Mouse (Mus musculus): ENCODE data around the gene Creld2. TPM values are rescaled to one million over a fixed set of nuclear protein-coding genes. Genes with fewer than 3 reads are reported as not detected.

The Creld2 gene
- polyA plus RNA-seq, 1 experiment from 2014 or later, result 99.5 TPM

DNA sequence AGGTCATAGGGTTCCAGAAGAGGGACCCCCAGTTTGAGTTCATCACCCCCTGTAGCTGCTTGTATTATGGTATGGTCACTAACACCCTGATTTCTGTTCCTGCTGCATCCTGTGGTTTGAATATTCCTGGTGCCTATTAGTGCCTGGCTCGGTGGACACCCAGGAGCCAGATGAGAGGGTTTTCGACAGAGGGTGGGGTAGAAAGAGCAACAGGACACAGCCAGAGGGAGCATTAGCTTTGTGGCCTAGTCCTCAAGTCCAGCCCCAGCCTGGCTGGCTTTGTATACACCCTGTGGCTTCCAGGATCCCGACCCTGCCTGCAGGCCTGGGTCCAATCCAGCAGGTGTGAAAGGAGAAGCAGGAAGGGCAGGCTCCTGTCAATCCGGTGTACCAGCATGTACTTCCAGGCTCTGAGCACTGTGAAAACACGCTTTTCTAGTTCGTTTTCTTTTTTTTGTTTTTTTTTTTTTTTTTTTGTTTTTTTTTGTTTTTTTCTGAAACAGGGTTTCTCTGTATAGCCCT, 36.5 kb downstream of the Creld2 start:
- no peaks in the 10 kb centered on the region for H3K27me3 ChIP-seq (ENCODE audit: control insufficient read depth, insufficient read depth, low read depth, low read length)
- peaks cover 37% of the 10 kb centered on the region for H3K4me1 ChIP-seq (replicated peaks; ENCODE audit: control insufficient read depth, insufficient read depth, low read length)

DNA sequence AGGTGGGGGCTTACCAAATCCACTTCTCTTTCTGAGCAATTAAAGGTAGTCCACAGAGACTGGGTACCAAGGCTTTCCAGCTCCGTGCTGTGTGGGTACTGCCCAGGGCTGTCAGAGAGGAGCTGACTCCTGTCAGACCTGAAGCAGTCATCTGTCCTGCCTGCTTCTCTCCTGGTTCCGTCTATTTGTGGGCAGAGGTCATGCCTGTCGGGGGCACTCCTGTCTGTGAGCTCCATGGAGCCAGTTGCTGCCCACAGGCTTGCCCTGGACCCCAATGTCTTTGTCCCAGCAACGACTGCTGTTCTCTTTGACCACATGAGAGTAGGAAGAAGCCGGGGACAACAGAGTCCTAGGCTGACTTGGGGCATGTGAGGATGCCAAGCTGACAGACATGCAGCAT, 37.2 kb downstream of the Creld2 start:
- Histone ChIP-seq H3K27me3 (ENCODE audit: control insufficient read depth, insufficient read depth, low read depth, low read length) (no peaks in the 10 kb centered on the region), H3K9me3 (ENCODE audit: control insufficient read depth, low read length) (no peaks in the 10 kb centered on the region), H3K36me3 (ENCODE audit: control insufficient read depth, insufficient read depth, low read length) (no peaks in the 10 kb centered on the region), H3K4me2 (ENCODE audit: low read depth, low read length) (no peak overlapping the region), H3K4me1 (replicated peaks; ENCODE audit: control insufficient read depth, insufficient read depth, low read length) (peaks cover 36% of the 10 kb centered on the region), H3K9ac (ENCODE audit: low read length) (no peak overlapping the region), H3K27ac (ENCODE audit: low read length) (no peak overlapping the region), H3K4me3 (ENCODE audit: low read length) (no peak overlapping the region)
- WGBS, result 81% methylated on average over 5 of the region's 5 CpGs
- ATAC-seq (ENCODE audit: low read depth), result no peak

More for the DNA sequence above, 36.5 kb downstream of the Creld2 start:
- WGBS, result 70% methylated on average over 6 of the region's 6 CpGs
- no peaks in the 10 kb centered on the region for H3K9me3 ChIP-seq (ENCODE audit: control insufficient read depth, low read length)
- H3K9ac ChIP-seq (ENCODE audit: low read length), result 0 out of 2 replicates have a peak overlapping the region, but pooled peaks have one; percentile 1
- H3K36me3 ChIP-seq (ENCODE audit: control insufficient read depth, insufficient read depth, low read length), result no peaks in the 10 kb centered on the region
- no peak overlapping the region for H3K27ac ChIP-seq (ENCODE audit: low read length)
- H3K4me2 ChIP-seq (ENCODE audit: low read depth, low read length), result no peak overlapping the region
- no peak for ATAC-seq (ENCODE audit: low read depth)
- no peak overlapping the region for H3K4me3 ChIP-seq (ENCODE audit: low read length)

DNA sequence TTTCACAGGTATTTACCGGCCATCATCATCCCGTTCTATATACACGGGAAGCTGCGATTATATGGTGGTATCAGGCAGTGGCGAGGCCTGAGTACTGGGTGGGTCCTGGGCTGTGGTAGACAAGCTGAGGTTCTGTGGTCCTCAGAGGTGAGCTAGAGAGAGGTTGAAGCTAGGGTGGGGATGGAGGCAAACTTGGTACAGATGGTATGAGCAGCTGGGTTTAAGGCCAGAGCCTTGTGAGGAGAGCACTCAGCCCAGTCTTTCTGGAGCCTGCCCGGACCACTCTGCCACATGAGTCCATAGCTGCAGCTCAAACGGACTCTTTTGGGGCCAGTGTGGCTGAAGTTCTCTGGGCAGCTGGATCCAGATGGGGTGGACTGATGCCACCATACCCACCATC, 37.9 kb downstream of the Creld2 start:
- no peak overlapping the region for H3K9ac ChIP-seq (ENCODE audit: low read length)
- H3K4me3 ChIP-seq (ENCODE audit: low read length), result no peak overlapping the region
- 86% methylated on average over 7 of the region's 7 CpGs for WGBS
- no peaks in the 10 kb centered on the region for H3K27me3 ChIP-seq (ENCODE audit: control insufficient read depth, insufficient read depth, low read depth, low read length)
- no peaks in the 10 kb centered on the region for H3K36me3 ChIP-seq (ENCODE audit: control insufficient read depth, insufficient read depth, low read length)
- no peak for ATAC-seq (ENCODE audit: low read depth)
- H3K27ac ChIP-seq (ENCODE audit: low read length), result no peak overlapping the region
- H3K9me3 ChIP-seq (ENCODE audit: control insufficient read depth, low read length), result no peaks in the 10 kb centered on the region
- H3K4me2 ChIP-seq (ENCODE audit: low read depth, low read length), result no peak overlapping the region
- H3K4me1 ChIP-seq (replicated peaks; ENCODE audit: control insufficient read depth, insufficient read depth, low read length), result peaks cover 30% of the 10 kb centered on the region

DNA sequence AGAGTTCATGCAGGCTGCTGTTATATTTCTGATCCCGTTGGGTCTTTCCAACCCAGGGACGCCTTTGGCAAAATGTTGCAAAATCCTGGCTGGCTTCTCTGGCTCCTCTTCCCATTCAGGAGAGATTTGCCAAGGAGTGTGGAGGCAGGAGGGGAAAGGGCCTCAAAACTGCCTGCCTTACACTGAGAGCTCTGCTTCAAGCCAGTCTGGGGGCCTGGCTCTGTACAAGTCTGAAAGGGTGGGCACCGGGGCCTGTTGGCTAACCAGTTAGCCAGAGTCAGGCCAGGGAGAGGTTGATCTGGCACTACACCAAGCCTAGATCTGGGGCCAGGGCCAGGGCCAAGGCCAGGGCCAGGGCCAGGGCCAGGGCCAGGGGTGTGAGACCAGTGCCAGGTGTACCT, 38.7 kb downstream of the Creld2 start:
- Histone ChIP-seq H3K27ac (ENCODE audit: low read length) (peak overlapping the region; percentile 9), H3K9me3 (ENCODE audit: control insufficient read depth, low read length) (no peaks in the 10 kb centered on the region), H3K36me3 (ENCODE audit: control insufficient read depth, insufficient read depth, low read length) (no peaks in the 10 kb centered on the region), H3K27me3 (ENCODE audit: control insufficient read depth, insufficient read depth, low read depth, low read length) (no peaks in the 10 kb centered on the region), H3K4me2 (ENCODE audit: low read depth, low read length) (no peak overlapping the region), H3K4me1 (replicated peaks; ENCODE audit: control insufficient read depth, insufficient read depth, low read length) (peaks cover 30% of the 10 kb centered on the region), H3K4me3 (ENCODE audit: low read length) (no peak overlapping the region), H3K9ac (ENCODE audit: low read length) (0 out of 2 replicates have a peak overlapping the region, but pooled peaks have one; percentile 8)
- WGBS, result 71% methylated on average over 3 of the region's 3 CpGs
- ATAC-seq (ENCODE audit: low read depth), result no peak

DNA sequence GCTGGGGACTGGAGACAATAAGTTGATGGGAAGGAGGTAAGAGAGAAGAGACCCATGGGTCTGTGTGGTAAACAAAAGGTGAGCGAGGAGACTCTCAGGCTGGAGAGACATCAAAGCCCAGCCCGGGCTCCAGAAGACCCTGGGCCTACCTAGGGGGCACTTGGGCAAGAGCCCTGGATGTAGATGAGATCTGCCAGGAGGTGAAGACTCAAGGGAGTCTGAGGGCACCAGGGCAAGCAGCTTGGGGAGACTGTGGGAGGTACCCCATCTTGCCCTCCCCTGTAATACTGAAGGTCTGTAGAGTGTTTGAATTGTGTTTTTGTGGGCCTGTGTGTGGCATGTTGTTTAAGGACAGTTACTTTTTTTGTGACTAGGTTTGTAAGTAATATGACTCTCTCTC, 39.3 kb downstream of the Creld2 start:
- 61% methylated on average over 2 of the region's 2 CpGs for WGBS
- Histone ChIP-seq H3K4me1 (replicated peaks; ENCODE audit: control insufficient read depth, insufficient read depth, low read length) (peaks cover 30% of the 10 kb centered on the region), H3K4me2 (ENCODE audit: low read depth, low read length) (no peak overlapping the region), H3K27ac (ENCODE audit: low read length) (no peak overlapping the region), H3K9ac (ENCODE audit: low read length) (no peak overlapping the region), H3K36me3 (ENCODE audit: control insufficient read depth, insufficient read depth, low read length) (no peaks in the 10 kb centered on the region), H3K4me3 (ENCODE audit: low read length) (no peak overlapping the region), H3K27me3 (ENCODE audit: control insufficient read depth, insufficient read depth, low read depth, low read length) (no peaks in the 10 kb centered on the region), H3K9me3 (ENCODE audit: control insufficient read depth, low read length) (no peaks in the 10 kb centered on the region)
- no peak for ATAC-seq (ENCODE audit: low read depth)

DNA sequence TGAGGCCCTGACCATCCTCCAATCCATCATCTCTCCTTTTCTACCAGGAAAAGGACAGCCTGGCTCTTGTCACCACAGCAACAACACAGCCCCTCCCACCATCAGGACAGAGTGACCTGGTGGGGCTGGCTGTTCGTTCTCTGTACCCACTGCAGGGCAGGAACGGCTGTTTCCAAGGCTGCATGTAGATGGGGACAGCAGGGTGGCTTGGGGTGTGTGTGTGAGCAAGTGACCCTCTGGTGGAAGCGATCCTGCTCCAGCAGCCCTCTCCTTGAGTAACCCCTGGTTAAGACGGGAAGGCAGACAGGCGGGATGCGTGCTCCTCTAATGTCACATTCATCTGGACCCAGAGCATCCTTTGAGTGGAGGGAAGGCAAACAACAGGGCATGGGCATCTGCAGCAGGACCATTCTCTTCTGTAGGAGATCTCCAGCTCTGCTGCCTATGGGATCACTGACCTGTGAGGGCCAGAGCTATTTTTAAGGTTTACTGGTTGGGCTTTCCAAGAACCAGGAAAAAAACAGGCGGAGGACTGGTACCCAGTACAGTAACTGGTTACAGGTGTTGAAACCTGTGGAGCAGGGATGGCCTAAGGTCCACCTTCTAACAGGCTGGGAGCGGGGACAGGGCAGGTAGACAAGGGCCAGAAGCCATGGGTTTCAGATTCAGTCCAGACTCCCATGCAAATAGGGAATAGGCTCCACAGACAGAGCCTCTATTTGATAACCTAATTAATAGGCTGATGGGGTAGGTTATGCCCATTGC, 39.9 kb downstream of the Creld2 start:
- Histone ChIP-seq H3K36me3 (ENCODE audit: control insufficient read depth, insufficient read depth, low read length) (peaks cover under 1% of the 10 kb centered on the region; the same call in 1 of the 2 replicates), H3K4me2 (ENCODE audit: low read depth, low read length) (no peak overlapping the region), H3K27ac (ENCODE audit: low read length) (no peak overlapping the region), H3K9ac (ENCODE audit: low read length) (no peak overlapping the region), H3K27me3 (ENCODE audit: control insufficient read depth, insufficient read depth, low read depth, low read length) (no peaks in the 10 kb centered on the region), H3K4me3 (ENCODE audit: low read length) (no peak overlapping the region), H3K4me1 (replicated peaks; ENCODE audit: control insufficient read depth, insufficient read depth, low read length) (peaks cover 29% of the 10 kb centered on the region), H3K9me3 (ENCODE audit: control insufficient read depth, low read length) (no peaks in the 10 kb centered on the region)
- 65% methylated on average over 8 of the region's 8 CpGs for WGBS
- no peak for ATAC-seq (ENCODE audit: low read depth)

DNA sequence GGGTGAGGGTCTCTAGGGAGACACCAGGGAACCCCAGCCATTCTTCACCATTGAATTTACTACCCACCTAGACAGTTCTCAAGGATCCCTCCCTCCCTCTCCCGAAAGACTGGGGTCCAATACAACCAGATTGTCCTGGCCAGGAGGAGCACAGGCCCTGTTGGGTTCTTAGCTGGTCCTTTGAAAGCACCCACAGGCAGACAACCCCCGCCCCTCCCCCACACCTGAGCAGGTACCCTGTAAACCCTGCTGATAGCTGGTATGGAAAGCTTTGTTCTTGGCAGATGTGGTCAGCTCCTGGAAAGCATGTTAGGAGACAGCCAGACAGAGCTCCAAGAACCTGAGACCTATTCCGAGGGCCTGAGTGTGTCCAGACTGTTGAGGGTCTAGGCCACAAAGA, 41.3 kb downstream of the Creld2 start:
- H3K27me3 ChIP-seq (ENCODE audit: control insufficient read depth, insufficient read depth, low read depth, low read length), result no peaks in the 10 kb centered on the region
- no peak for ATAC-seq (ENCODE audit: low read depth)
- H3K4me3 ChIP-seq (ENCODE audit: low read length), result no peak overlapping the region
- no peak overlapping the region for H3K27ac ChIP-seq (ENCODE audit: low read length)
- no peaks in the 10 kb centered on the region for H3K9me3 ChIP-seq (ENCODE audit: control insufficient read depth, low read length)
- H3K9ac ChIP-seq (ENCODE audit: low read length), result no peak overlapping the region
- H3K36me3 ChIP-seq (ENCODE audit: control insufficient read depth, insufficient read depth, low read length), result peaks cover 10% of the 10 kb centered on the region
- H3K4me1 ChIP-seq (replicated peaks; ENCODE audit: control insufficient read depth, insufficient read depth, low read length), result peaks cover 28% of the 10 kb centered on the region
- no peak overlapping the region for H3K4me2 ChIP-seq (ENCODE audit: low read depth, low read length)
- WGBS, result 85% methylated on average over 3 of the region's 3 CpGs

DNA sequence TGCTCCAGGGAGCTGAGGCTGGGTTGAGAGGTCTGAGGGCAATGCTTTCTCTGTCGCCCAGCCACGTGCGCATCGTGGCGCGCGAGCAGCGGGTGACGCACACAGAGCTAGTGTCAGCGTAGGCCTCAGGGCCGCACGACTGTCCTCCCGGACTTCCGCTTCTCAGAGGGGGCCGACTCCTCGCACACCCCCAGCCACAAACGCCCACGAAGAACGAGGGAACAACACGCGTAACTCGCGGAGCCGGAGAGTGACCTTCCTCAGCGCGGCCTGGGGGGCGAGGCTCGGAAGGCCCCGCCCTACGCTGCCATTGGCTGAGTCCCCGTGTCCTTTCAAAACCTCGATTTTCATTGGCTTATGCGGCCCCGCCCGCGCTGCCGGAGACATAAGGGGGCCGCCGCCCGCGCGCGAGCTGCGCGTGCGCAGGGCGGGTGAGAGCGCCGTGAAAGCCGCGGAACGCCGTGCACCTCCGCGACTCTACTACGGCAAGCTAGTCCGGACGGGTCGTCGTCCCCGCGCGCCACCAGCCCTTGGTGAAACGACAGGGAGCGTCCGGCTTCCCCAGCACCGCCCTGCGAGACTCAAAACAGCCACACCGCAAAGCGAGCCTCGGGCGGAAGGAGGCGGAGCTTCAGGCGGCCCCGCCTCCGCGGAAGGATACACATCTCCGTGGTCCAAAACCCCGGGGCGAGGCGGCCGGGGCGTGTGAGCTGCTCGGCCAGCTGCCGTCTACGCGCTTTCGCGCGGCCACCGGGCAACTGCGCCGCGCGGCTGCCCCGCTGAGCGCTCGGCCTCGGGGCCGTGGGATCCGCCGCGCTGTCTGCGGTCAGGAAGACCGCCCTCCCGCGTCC, 42.6 kb downstream of the Creld2 start, which contains the start of gene Pim3:
Gene Pim3, plus strand, starts transcription at position 415 of the 851 bp plus-strand sequence.
- H3K4me3 ChIP-seq (ENCODE audit: low read length), result peak within 1 kb of the TSS; percentile 89
- peaks cover 10% of the 10 kb centered on the region for H3K36me3 ChIP-seq (ENCODE audit: control insufficient read depth, insufficient read depth, low read length)
- peak within 1 kb of the TSS; percentile 98 for H3K27ac ChIP-seq (ENCODE audit: low read length)
- no peaks in the 10 kb centered on the region for H3K9me3 ChIP-seq (ENCODE audit: control insufficient read depth, low read length)
- peak within 1 kb of the TSS; percentile 84 for H3K4me2 ChIP-seq (ENCODE audit: low read depth, low read length)
- H3K27me3 ChIP-seq (ENCODE audit: control insufficient read depth, insufficient read depth, low read depth, low read length), result no peaks in the 10 kb centered on the region
- peak; percentile 85 for ATAC-seq (ENCODE audit: low read depth)
- H3K4me1 ChIP-seq (replicated peaks; ENCODE audit: control insufficient read depth, insufficient read depth, low read length), result peaks cover 37% of the 10 kb centered on the region
- peak within 1 kb of the TSS; percentile 89 for H3K9ac ChIP-seq (ENCODE audit: low read length)
- 0% methylated on average over 83 of the region's 107 CpGs for WGBS
